Mouse (Mus musculus): ENCODE measurements around the gene Ncoa5. TPM values are rescaled to one million over a fixed set of nuclear protein-coding genes. Genes with fewer than 3 reads are reported as not detected.
A peak's percentile ranks its signal among the peaks of the same experiment; 100 is the strongest.

Gene Ncoa5
- polyA plus RNA-seq, 2 experiments: 11.6 to 13.5 TPM

DNA sequence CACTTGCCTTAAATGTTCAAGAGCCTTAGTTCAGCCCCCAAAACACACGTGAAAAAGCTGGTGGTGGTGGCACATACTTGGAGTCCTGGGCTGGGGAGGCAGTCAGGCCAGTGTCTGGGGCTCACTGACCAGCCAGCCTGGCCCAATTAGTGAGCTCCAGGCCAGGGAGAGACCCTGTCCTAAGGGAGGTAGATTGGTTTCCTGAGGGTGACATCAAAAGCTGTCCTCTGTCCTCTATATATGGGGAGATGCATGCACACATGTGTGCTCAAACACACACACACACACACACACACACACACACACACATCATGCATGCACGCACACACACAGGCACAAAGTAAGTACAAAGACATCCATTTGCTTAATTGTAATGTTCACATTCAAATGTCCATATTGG is 9.1 kb upstream of the Ncoa5 start:
- Histone ChIP-seq H3K27me3 (ENCODE audit: control insufficient read depth, insufficient read depth, low read length) (no peaks in the 10 kb centered on the region; the same call in 1 of the 2 replicates), H3K9me3 (ENCODE audit: control insufficient read depth, low read length) (no peaks in the 10 kb centered on the region), H3K4me3 (ENCODE audit: insufficient read depth in 1 of 2, low read depth in 2 of 2, low read length in 2 of 2) (no peak overlapping the region), H3K27ac (no peak overlapping the region), H3K36me3 (replicated peaks; ENCODE audit: control insufficient read depth, insufficient read depth, low read depth) (no peaks in the 10 kb centered on the region), H3K4me2 (ENCODE audit: low read depth) (no peak overlapping the region), H3K9ac (replicated peaks) (no peak overlapping the region), H3K4me1 (replicated peaks; ENCODE audit: control insufficient read depth in 2 of 2, insufficient read depth in 2 of 2, low read length in 1 of 2) (peaks cover 0 to 6% of the 10 kb centered on the region in 2 experiments; a peak in 1 of 4 replicates)
- DNase-seq (ENCODE audit: low read depth in 3 of 3, low spot score in 3 of 3): no peak
- no peak for ATAC-seq (ENCODE audit: insufficient read depth)
- TF ChIP-seq EP300 (IDR thresholded peaks at IDR 0.05; ENCODE audit: low read depth) (no peak), CTCF (IDR thresholded peaks at IDR 0.05; ENCODE audit: low read depth) (no peak)
- 36% methylated on average over 2 of the region's 2 CpGs for WGBS (ENCODE audit: insufficient replicate concordance)

DNA sequence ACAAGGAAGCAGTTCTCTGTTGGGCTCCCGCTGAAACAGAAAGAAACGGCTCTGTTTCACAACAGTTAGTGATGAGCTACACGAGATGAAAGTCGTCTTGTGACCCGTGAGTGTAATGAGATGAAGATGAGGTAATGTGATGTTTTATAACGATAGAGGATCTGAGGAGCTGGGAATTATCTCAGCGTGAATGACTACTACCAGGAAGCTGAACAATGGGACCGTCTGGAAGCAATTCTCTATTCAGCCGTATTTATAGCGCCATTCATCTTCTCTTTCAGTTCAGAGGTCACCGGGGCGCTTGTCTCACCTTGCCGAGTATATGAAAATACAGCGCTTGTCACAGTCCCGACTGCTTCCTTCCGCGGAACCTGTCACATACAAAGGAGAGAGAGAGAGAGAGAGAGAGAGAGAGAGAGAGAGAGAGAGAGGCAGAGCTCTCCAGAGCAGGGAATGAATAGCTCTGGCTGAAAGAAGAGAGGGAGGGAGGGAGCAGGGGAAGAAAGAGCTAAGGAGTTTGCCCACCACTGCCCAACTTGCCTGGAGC is 8.5 kb upstream of the Ncoa5 start:
- no peak overlapping the region for H3K4me3 ChIP-seq (ENCODE audit: insufficient read depth in 1 of 2, low read depth in 2 of 2, low read length in 2 of 2)
- no peak overlapping the region for H3K27ac ChIP-seq
- no peaks in the 10 kb centered on the region for H3K9me3 ChIP-seq (ENCODE audit: control insufficient read depth, low read length)
- no peaks in the 10 kb centered on the region for H3K36me3 ChIP-seq (replicated peaks; ENCODE audit: control insufficient read depth, insufficient read depth, low read depth)
- DNase-seq (ENCODE audit: low read depth in 3 of 3, low spot score in 3 of 3) (no peak), ATAC-seq (ENCODE audit: insufficient read depth) (no peak)
- H3K9ac ChIP-seq (replicated peaks): no peak overlapping the region
- H3K4me1 ChIP-seq (replicated peaks; ENCODE audit: control insufficient read depth in 2 of 2, insufficient read depth in 2 of 2, low read length in 1 of 2): peaks cover 0 to 6% of the 10 kb centered on the region in 2 experiments; a peak in 1 of 4 replicates
- no peaks in the 10 kb centered on the region; the same call in 1 of the 2 replicates for H3K27me3 ChIP-seq (ENCODE audit: control insufficient read depth, insufficient read depth, low read length)
- TF ChIP-seq EP300 (IDR thresholded peaks at IDR 0.05; ENCODE audit: low read depth) (no peak), CTCF (IDR thresholded peaks at IDR 0.05; ENCODE audit: low read depth) (no peak)
- no peak overlapping the region for H3K4me2 ChIP-seq (ENCODE audit: low read depth)
- 21% methylated on average over 17 of the region's 17 CpGs for WGBS (ENCODE audit: insufficient replicate concordance)

DNA sequence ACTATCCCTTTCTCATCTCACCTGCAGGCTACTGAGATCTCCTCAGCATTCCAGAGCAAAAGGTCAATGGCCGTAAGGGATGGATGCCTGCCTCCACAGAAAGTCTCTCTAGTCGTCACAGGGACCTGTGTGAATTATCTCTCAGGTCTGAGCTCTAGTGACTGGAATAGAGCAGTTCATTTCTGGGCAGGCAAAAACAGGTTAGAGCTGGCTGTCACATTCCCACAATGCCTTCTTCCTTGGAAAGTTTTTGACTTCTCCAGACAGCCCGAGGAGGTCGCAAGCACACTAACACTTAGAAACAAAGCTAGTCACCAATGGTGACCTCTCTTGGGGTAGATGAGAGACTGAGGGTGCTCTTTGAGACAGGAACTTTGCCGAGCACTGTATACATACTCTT is 7.5 kb upstream of the Ncoa5 start:
- Histone ChIP-seq H3K9ac (replicated peaks) (no peak overlapping the region), H3K36me3 (replicated peaks; ENCODE audit: control insufficient read depth, insufficient read depth, low read depth) (no peaks in the 10 kb centered on the region), H3K4me1 (replicated peaks; ENCODE audit: control insufficient read depth in 2 of 2, insufficient read depth in 2 of 2, low read length in 1 of 2) (peaks cover 0 to 6% of the 10 kb centered on the region in 2 experiments; a peak in 1 of 4 replicates), H3K27me3 (ENCODE audit: control insufficient read depth, insufficient read depth, low read length) (no peaks in the 10 kb centered on the region; the same call in 1 of the 2 replicates), H3K27ac (no peak overlapping the region), H3K9me3 (ENCODE audit: control insufficient read depth, low read length) (no peaks in the 10 kb centered on the region), H3K4me2 (ENCODE audit: low read depth) (no peak overlapping the region), H3K4me3 (ENCODE audit: insufficient read depth in 1 of 2, low read depth in 2 of 2, low read length in 2 of 2) (no peak overlapping the region)
- TF ChIP-seq EP300 (IDR thresholded peaks at IDR 0.05; ENCODE audit: low read depth) (no peak), CTCF (IDR thresholded peaks at IDR 0.05; ENCODE audit: low read depth) (no peak)
- no peak for DNase-seq (ENCODE audit: low read depth in 3 of 3, low spot score in 3 of 3)
- WGBS (ENCODE audit: insufficient replicate concordance): 58% methylated on average over 5 of the region's 5 CpGs
- no peak for ATAC-seq (ENCODE audit: insufficient read depth)

DNA sequence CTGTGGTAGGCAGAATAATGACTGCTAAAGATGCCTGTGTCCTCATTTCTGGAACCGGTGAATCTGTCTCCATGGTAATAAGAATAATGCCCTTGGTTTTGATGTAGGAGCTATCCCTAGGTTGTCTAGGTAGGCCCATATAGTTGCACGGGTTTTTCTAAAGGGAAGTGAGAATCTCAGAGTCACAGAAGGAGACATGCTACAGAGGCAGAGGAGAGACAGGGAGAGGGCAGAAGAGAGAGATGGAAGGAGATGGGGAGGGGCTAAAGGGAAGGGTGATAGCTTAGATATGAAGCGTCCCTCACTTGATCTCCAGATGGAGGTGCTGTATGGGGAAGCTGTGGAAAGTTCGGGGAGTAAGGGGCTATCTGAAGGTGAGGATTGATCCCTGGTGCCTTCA is 2.7 kb upstream of the Ncoa5 start:
- H3K36me3 ChIP-seq (replicated peaks; ENCODE audit: control insufficient read depth, insufficient read depth, low read depth): no peaks in the 10 kb centered on the region
- TF ChIP-seq EP300 (IDR thresholded peaks at IDR 0.05; ENCODE audit: low read depth) (no peak), CTCF (IDR thresholded peaks at IDR 0.05; ENCODE audit: low read depth) (no peak)
- no peaks in the 10 kb centered on the region for H3K9me3 ChIP-seq (ENCODE audit: control insufficient read depth, low read length)
- no peak overlapping the region for H3K4me2 ChIP-seq (ENCODE audit: low read depth)
- H3K4me1 ChIP-seq (replicated peaks; ENCODE audit: control insufficient read depth in 2 of 2, insufficient read depth in 2 of 2, low read length in 1 of 2): peaks cover 5 to 13% of the 10 kb centered on the region in 2 experiments
- ATAC-seq (ENCODE audit: insufficient read depth): no peak
- H3K4me3 ChIP-seq (ENCODE audit: insufficient read depth in 1 of 2, low read depth in 2 of 2, low read length in 2 of 2): no peak overlapping the region
- no peak overlapping the region for H3K27ac ChIP-seq
- DNase-seq (ENCODE audit: low read depth in 3 of 3, low spot score in 3 of 3): no peak
- 38% methylated on average over 4 of the region's 4 CpGs for WGBS (ENCODE audit: insufficient replicate concordance)
- H3K9ac ChIP-seq (replicated peaks): no peak overlapping the region
- no peaks in the 10 kb centered on the region for H3K27me3 ChIP-seq (ENCODE audit: control insufficient read depth, insufficient read depth, low read length)

DNA sequence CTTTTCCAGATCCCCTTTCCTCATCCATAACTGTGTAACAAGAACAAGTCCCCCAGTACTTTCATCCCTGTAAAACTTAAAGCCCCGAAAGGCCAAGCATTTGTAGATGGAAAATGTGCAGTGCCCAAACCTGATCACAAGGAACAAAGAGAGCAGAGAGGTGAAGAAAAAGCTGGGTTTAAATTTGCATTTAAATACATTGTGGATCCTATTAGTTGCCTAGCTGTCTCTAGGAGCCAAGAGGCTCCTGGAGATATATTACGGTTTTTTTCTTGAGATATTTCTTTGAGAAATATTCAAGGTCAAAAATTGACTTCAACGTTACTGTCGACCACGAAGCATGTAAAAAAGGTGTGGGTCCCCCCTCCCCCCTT is 378 bp upstream of the Ncoa5 start:
- peaks cover 6 to 8% of the 10 kb centered on the region in 2 experiments; a peak in 3 of 4 replicates for H3K4me1 ChIP-seq (replicated peaks; ENCODE audit: control insufficient read depth in 2 of 2, insufficient read depth in 2 of 2, low read length in 1 of 2)
- peak overlapping the region; percentile 70 for H3K4me2 ChIP-seq (ENCODE audit: low read depth)
- H3K9ac ChIP-seq (replicated peaks): no peak overlapping the region
- H3K27me3 ChIP-seq (ENCODE audit: control insufficient read depth, insufficient read depth, low read length): no peaks in the 10 kb centered on the region
- H3K9me3 ChIP-seq (ENCODE audit: control insufficient read depth, low read length): no peaks in the 10 kb centered on the region
- no peak overlapping the region for H3K27ac ChIP-seq
- H3K36me3 ChIP-seq (replicated peaks; ENCODE audit: control insufficient read depth, insufficient read depth, low read depth): no peaks in the 10 kb centered on the region
- TF ChIP-seq EP300 (IDR thresholded peaks at IDR 0.05; ENCODE audit: low read depth): no peak
- no peak for TF ChIP-seq CTCF (IDR thresholded peaks at IDR 0.05; ENCODE audit: low read depth)
- ATAC-seq (ENCODE audit: insufficient read depth) (no peak), DNase-seq (ENCODE audit: low read depth in 3 of 3, low spot score in 3 of 3) (no peak)
- WGBS (ENCODE audit: insufficient replicate concordance): 46% methylated on average over 5 of the region's 5 CpGs
- peak overlapping the region; percentile 33 to 97 for H3K4me3 ChIP-seq (ENCODE audit: insufficient read depth in 1 of 2, low read depth in 2 of 2, low read length in 2 of 2)
